Mouse (Mus musculus) kidney, postnatal 0 days (tissue): Measurements from ENCODE around the gene Lama2. TPM values are rescaled to one million over a fixed set of nuclear protein-coding genes. Genes with fewer than 3 reads are reported as not detected.

Source experiments
- ATAC-seq: fragments of 200-750 bp; cut with Nextera tagmentation; replicated peaks from 2 replicates; pipeline ENCODE4 v1.8.0; 2017; ENCODE audit warnings: low read depth, moderate number of reproducible peaks, moderate TSS enrichment, moderate library complexity; ENCODE audit not compliant: low FRiP score
- DNase-seq: peaks from one replicate; pipeline ENCODE4 v3.0.0-alpha.2; 2016; ENCODE audit warnings: low spot score
- H3K27ac ChIP-seq: fragments of 300-500 bp; sonication (generic); 2 replicates; pipeline ENCODE4 v1.5.1; 2014; ENCODE audit warnings: mild to moderate bottlenecking
- H3K27me3 ChIP-seq: fragments of 300-500 bp; sonication (generic); 2 replicates; pipeline ENCODE4 v1.6.1; 2014; ENCODE audit warnings: low read length, mixed read lengths; ENCODE audit not compliant: insufficient read depth
- H3K36me3 ChIP-seq: fragments of 300-500 bp; sonication (generic); 2 replicates; pipeline ENCODE4 v1.6.1; 2014; ENCODE audit warnings: low read length, mixed read lengths; ENCODE audit not compliant: insufficient read depth
- H3K4me1 ChIP-seq: fragments of 300-500 bp; sonication (generic); replicated peaks from 2 replicates; pipeline ENCODE4 v1.6.1; 2014; ENCODE audit warnings: antibody characterized with exemption, low read length, mixed read lengths; ENCODE audit not compliant: insufficient read depth
- H3K4me2 ChIP-seq: fragments of 300-500 bp; sonication (generic); 2 replicates; pipeline ENCODE4 v1.6.1; 2014; ENCODE audit warnings: mild to moderate bottlenecking, low read length, moderate library complexity, mixed read lengths
- H3K4me3 ChIP-seq: fragments of 300-500 bp; sonication (generic); replicated peaks from 2 replicates; pipeline ENCODE4 v1.5.1; 2014; ENCODE audit warnings: low read depth, low read length
- H3K9ac ChIP-seq: fragments of 300-500 bp; sonication (generic); 2 replicates; pipeline ENCODE4 v1.6.1; 2014; ENCODE audit warnings: low read depth, low read length
- H3K9me3 ChIP-seq: fragments of 300-500 bp; sonication (generic); replicated peaks from 2 replicates; pipeline ENCODE4 v1.6.1; 2016; ENCODE audit warnings: low read length, inconsistent platforms, mixed read lengths
- CTCF ChIP-seq: IDR thresholded peaks from 2 replicates; pipeline ENCODE4 v1.5.1; 2016; ENCODE audit warnings: antibody characterized with exemption, low read depth, mild to moderate bottlenecking, moderate library complexity
- WGBS: fragments of 180-500 bp; shearing (Covaris S2); extraction: QIAGEN DNeasy Blood & Tissue Kit; methylation state at CpG from one replicate; pipeline ENCODE4 v1.1.7; 2014; 5-methylcytosine and 5-hydroxymethylcytosine counted together
- polyA plus RNA-seq: library from polyadenylated mRNA; unstranded; fragments of >200 nt; fragmentation: Nextera tagmentation; extraction: Ambion mirVana; gene quantifications from 2 replicates; pipeline ENCODE4 v1.2.1, GENCODE M21; 2015

Gene Lama2
- polyA plus RNA-seq, 1 experiment from 2014 or later, result 16.2 TPM

DNA sequence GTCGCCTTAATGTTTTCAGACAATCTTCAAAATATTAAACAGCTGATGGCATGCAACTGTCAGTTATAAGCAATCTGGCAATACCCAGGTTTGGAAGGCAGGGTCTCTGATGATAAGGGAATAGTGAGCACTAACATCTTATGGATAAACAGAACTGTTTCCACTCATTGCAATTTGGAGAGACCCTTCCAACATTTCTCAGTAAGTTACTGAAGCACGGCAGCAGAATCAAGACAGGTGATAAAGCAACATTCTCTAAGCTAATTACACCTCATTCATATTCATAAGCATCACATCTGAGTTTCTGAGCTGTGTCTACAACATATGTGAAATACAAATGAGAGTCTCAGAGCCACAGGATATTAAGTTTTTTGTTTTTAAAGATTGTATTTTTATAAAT lies 542.4 kb downstream of the Lama2 start:
- Histone ChIP-seq H3K4me3 (no peak overlapping the region), H3K4me1 (no peaks in the 10 kb centered on the region), H3K9ac (no peak overlapping the region), H3K27ac (no peak overlapping the region), H3K27me3 (no peaks in the 10 kb centered on the region), H3K4me2 (no peak overlapping the region), H3K9me3 (no peaks in the 10 kb centered on the region), H3K36me3 (no peaks in the 10 kb centered on the region)
- ATAC-seq (no peak), DNase-seq (no peak)
- WGBS, result 90% methylated on average over 2 of the region's 2 CpGs
- TF ChIP-seq CTCF, result no peak

DNA sequence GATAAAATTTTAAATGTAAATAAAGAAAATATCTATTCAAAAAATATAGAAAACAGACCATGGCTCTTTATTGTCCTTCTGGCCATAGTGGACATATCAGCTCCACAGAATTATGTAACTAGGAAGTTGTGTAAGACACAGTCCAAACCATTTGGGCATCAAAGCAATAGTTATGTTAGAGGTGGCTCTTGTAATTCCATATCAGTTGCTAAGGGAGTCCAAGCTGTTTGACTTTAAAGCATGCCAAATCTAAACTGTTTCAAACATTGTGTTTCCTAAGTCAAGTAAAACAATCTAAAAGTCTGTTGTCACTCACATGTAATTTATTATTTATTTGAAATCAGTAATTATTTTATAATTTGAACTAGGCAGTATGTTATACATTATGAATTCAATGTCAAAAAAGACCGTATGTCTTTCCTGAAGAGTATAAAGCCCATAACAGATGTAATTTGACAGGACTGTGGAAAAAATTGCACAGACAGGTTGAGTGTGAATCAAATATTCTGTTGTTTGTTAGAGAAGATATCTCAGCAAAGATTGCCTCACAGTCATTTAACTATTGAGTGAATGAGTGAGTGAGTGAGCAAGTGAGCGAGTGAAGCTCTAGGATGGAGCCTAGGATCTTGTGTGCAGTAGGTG lies 550.6 kb downstream of the Lama2 start:
- 93% methylated on average over 2 of the region's 2 CpGs for WGBS
- no peaks in the 10 kb centered on the region for H3K27me3 ChIP-seq
- no peaks in the 10 kb centered on the region for H3K9me3 ChIP-seq

GRCm38 (mm10) chr10:27063671-27064070 lies 555.9 kb downstream of the Lama2 start:
- no peaks in the 10 kb centered on the region for H3K9me3 ChIP-seq
- TF ChIP-seq CTCF, result no peak
- DNase-seq, result peak; percentile 89
- no peaks in the 10 kb centered on the region for H3K36me3 ChIP-seq
- WGBS, result 27% methylated on average over 4 of the region's 4 CpGs
- H3K4me2 ChIP-seq, result no peak overlapping the region
- H3K27me3 ChIP-seq, result no peaks in the 10 kb centered on the region
- H3K4me3 ChIP-seq, result no peak overlapping the region
- no peak overlapping the region for H3K9ac ChIP-seq
- no peak overlapping the region for H3K27ac ChIP-seq
- no peaks in the 10 kb centered on the region for H3K4me1 ChIP-seq
- ATAC-seq, result peak; percentile 71; the same call in 1 of the 2 replicates

More for the DNA sequence above, 550.6 kb downstream of the Lama2 start:
- no peaks in the 10 kb centered on the region for H3K36me3 ChIP-seq
- DNase-seq (no peak), ATAC-seq (no peak)
- H3K9ac ChIP-seq, result no peak overlapping the region
- no peak overlapping the region for H3K4me2 ChIP-seq
- H3K4me1 ChIP-seq, result no peaks in the 10 kb centered on the region
- no peak overlapping the region for H3K27ac ChIP-seq
- H3K4me3 ChIP-seq, result no peak overlapping the region
- TF ChIP-seq CTCF, result no peak

- 65% methylated on average over 4 of the region's 4 CpGs for WGBS
- ATAC-seq, result no peak
- Histone ChIP-seq H3K4me2 (no peak overlapping the region), H3K4me3 (no peak overlapping the region), H3K9me3 (no peaks in the 10 kb centered on the region), H3K36me3 (no peaks in the 10 kb centered on the region), H3K27me3 (no peaks in the 10 kb centered on the region), H3K27ac (no peak overlapping the region), H3K4me1 (no peaks in the 10 kb centered on the region), H3K9ac (no peak overlapping the region)
- no peak for DNase-seq
- TF ChIP-seq CTCF, result no peak
Observed at GRCm38 (mm10) chr10:27054488-27054887, 565.1 kb downstream of the Lama2 start.

GRCm38 (mm10) chr10:27047196-27047595 lies 572.4 kb downstream of the Lama2 start:
- WGBS, result 85% methylated on average over 2 of the region's 2 CpGs
- H3K4me3 ChIP-seq, result no peak overlapping the region
- H3K9me3 ChIP-seq, result no peaks in the 10 kb centered on the region
- no peaks in the 10 kb centered on the region for H3K4me1 ChIP-seq
- no peak overlapping the region for H3K4me2 ChIP-seq
- DNase-seq (no peak), ATAC-seq (no peak)
- H3K27me3 ChIP-seq, result no peaks in the 10 kb centered on the region
- no peak for TF ChIP-seq CTCF
- H3K27ac ChIP-seq, result no peak overlapping the region
- H3K9ac ChIP-seq, result no peak overlapping the region
- no peaks in the 10 kb centered on the region for H3K36me3 ChIP-seq

GRCm38 (mm10) chr10:27041812-27042211 lies 577.7 kb downstream of the Lama2 start:
- no peak overlapping the region for H3K9ac ChIP-seq
- DNase-seq, result no peak
- no peaks in the 10 kb centered on the region for H3K27me3 ChIP-seq
- no peak overlapping the region for H3K27ac ChIP-seq
- no peaks in the 10 kb centered on the region for H3K4me1 ChIP-seq
- no peaks in the 10 kb centered on the region for H3K36me3 ChIP-seq
- no peak for ATAC-seq
- WGBS, result 54% methylated on average over 1 of the region's 1 CpGs
- H3K4me3 ChIP-seq, result no peak overlapping the region
- no peak for TF ChIP-seq CTCF
- no peaks in the 10 kb centered on the region for H3K9me3 ChIP-seq
- H3K4me2 ChIP-seq, result no peak overlapping the region

DNA sequence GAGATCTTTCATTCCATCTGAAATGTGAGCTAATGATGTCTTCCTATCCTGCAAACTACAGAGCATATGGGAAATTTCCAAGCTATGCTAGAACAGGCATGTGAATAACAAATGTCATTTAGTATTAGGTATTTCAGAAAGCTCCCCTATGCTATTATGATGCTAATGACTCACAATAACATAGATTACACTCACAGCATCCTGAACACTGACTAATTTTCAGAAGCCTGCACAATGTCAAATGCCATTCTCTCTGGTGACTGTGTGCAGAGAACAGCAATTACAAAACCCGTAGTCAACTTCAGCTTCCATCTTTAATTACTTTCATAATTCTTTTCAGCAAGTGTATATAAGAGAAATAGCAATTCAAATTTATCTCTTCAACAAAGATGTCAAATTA lies 596.9 kb downstream of the Lama2 start:
- no peak overlapping the region for H3K4me3 ChIP-seq
- no peaks in the 10 kb centered on the region for H3K4me1 ChIP-seq
- no peak for ATAC-seq
- H3K9me3 ChIP-seq, result no peaks in the 10 kb centered on the region
- H3K9ac ChIP-seq, result no peak overlapping the region
- TF ChIP-seq CTCF, result no peak
- 72% methylated on average over 1 of the region's 1 CpGs for WGBS
- no peaks in the 10 kb centered on the region for H3K27me3 ChIP-seq
- H3K27ac ChIP-seq, result no peak overlapping the region
- H3K4me2 ChIP-seq, result no peak overlapping the region
- no peak for DNase-seq
- no peaks in the 10 kb centered on the region for H3K36me3 ChIP-seq
